Mouse (Mus musculus) urinary bladder, adult 18-20 months (tissue): Measurements from ENCODE around the gene Abtb2.

ENCODE experiments used
- DNase-seq, 2 experiments: peaks; one replicate each; pipeline ENCODE4 v3.0.0; 2022; ENCODE audit warnings: low spot score in 2 of 2, mixed read lengths in 2 of 2

Abtb2 gene

GRCm38 (mm10) chr2:103618407-103618806, 52.3 kb downstream of the Abtb2 start:
- no peak for DNase-seq

GRCm38 (mm10) chr2:103622950-103623349, 56.8 kb downstream of the Abtb2 start:
- DNase-seq: no peak

GRCm38 (mm10) chr2:103625349-103625932, 59.3 kb downstream of the Abtb2 start:
- DNase-seq: no peak

GRCm38 (mm10) chr2:103627101-103627500, 61.0 kb downstream of the Abtb2 start:
- DNase-seq: no peak

GRCm38 (mm10) chr2:103629956-103630355, 63.8 kb downstream of the Abtb2 start:
- DNase-seq: no peak

- DNase-seq: no peak
These were observed 65.2 kb downstream of the Abtb2 start for GRCm38 (mm10) chr2:103631293-103631717.

GRCm38 (mm10) chr2:103632136-103632925, 66.2 kb downstream of the Abtb2 start:
- DNase-seq: no peak

GRCm38 (mm10) chr2:103632926-103633250, 66.8 kb downstream of the Abtb2 start:
- DNase-seq: no peak

GRCm38 (mm10) chr2:103635731-103636487, 69.8 kb downstream of the Abtb2 start:
- DNase-seq: no peak

- DNase-seq: no peak
These were observed 71.3 kb downstream of the Abtb2 start for GRCm38 (mm10) chr2:103637385-103637784.

- DNase-seq: no peak
These were observed 71.8 kb downstream of the Abtb2 start for GRCm38 (mm10) chr2:103637943-103638342.

GRCm38 (mm10) chr2:103639701-103640100, 73.6 kb downstream of the Abtb2 start:
- no peak for DNase-seq

- no peak for DNase-seq
These were observed 74.8 kb downstream of the Abtb2 start for GRCm38 (mm10) chr2:103640861-103641260.

GRCm38 (mm10) chr2:103643584-103644211, 77.6 kb downstream of the Abtb2 start:
- no peak for DNase-seq

GRCm38 (mm10) chr2:103644418-103644817, 78.3 kb downstream of the Abtb2 start:
- DNase-seq: no peak

- no peak for DNase-seq
These were observed 84.3 kb downstream of the Abtb2 start for GRCm38 (mm10) chr2:103650314-103650879.

- DNase-seq: no peak
These were observed 86.0 kb downstream of the Abtb2 start for GRCm38 (mm10) chr2:103652121-103652520.

GRCm38 (mm10) chr2:103655037-103655436, 88.9 kb downstream of the Abtb2 start:
- DNase-seq: no peak

GRCm38 (mm10) chr2:103656028-103656427, 89.9 kb downstream of the Abtb2 start:
- no peak for DNase-seq

- DNase-seq: no peak
These were observed 93.1 kb downstream of the Abtb2 start for GRCm38 (mm10) chr2:103659167-103659566.

- DNase-seq: no peak
These were observed 93.8 kb downstream of the Abtb2 start for GRCm38 (mm10) chr2:103659648-103660556.
